Mouse (Mus musculus): ENCODE data around the gene Cacna1a. TPM values are rescaled to one million over a fixed set of nuclear protein-coding genes. Genes with fewer than 3 reads are reported as not detected.

Gene Cacna1a
- total RNA-seq, 1 experiment, result 27.4 TPM

- no peak for DNase-seq (ENCODE audit: low read depth, low spot score)
- Histone ChIP-seq H3K27ac (ENCODE audit: insufficient read depth, low read depth, low read length, poor library complexity, severe bottlenecking) (no peak overlapping the region), H3K4me3 (ENCODE audit: insufficient read depth in 1 of 2, low read depth in 1 of 2, low read length in 2 of 2, poor library complexity in 1 of 2, severe bottlenecking in 1 of 2) (no peak overlapping the region), H3K4me1 (ENCODE audit: control insufficient read depth in 2 of 2, insufficient read depth in 2 of 2, low read length in 2 of 2, poor library complexity in 1 of 2) (no peaks in the 10 kb centered on the region), H3K9me3 (ENCODE audit: control insufficient read depth, insufficient read depth, low read depth, low read length) (no peaks in the 10 kb centered on the region), H3K36me3 (ENCODE audit: control insufficient read depth, insufficient read depth, low read length, poor library complexity, severe bottlenecking) (peaks cover 6% of the 10 kb centered on the region; the same call in 1 of the 2 replicates), H3K9ac (ENCODE audit: insufficient read depth, low read depth, low read length, poor library complexity, severe bottlenecking) (no peak overlapping the region)
- in situ Hi-C loops (cut with MboI; ENCODE audit: low sequenced_read_pairs in 2 of 2, unreplicated experiment in 2 of 2), result no loop called here
- TF ChIP-seq ZC3H11A (IDR thresholded peaks at IDR 0.05; ENCODE audit: borderline replicate concordance, low read depth, low read length) (no peak), MAFK (IDR thresholded peaks at IDR 0.05; ENCODE audit: insufficient read depth, low read depth, low read length) (no peak), ZNF384 (IDR thresholded peaks at IDR 0.05; ENCODE audit: low read depth, low read length) (no peak), HCFC1 (IDR thresholded peaks at IDR 0.05; ENCODE audit: borderline replicate concordance, insufficient read depth, low read length) (no peak), CHD2 (IDR thresholded peaks at IDR 0.05; ENCODE audit: low read depth, low read length) (no peak)
These were observed 197.1 kb downstream of the Cacna1a start for GRCm38 (mm10) chr8:84585311-84585710.

- DNase-seq (ENCODE audit: low read depth, low spot score), result no peak
- in situ Hi-C loops (cut with MboI; ENCODE audit: low sequenced_read_pairs in 2 of 2, unreplicated experiment in 2 of 2), result no loop called here
- Histone ChIP-seq H3K9ac (ENCODE audit: insufficient read depth, low read depth, low read length, poor library complexity, severe bottlenecking) (no peak overlapping the region), H3K4me3 (ENCODE audit: insufficient read depth in 1 of 2, low read depth in 1 of 2, low read length in 2 of 2, poor library complexity in 1 of 2, severe bottlenecking in 1 of 2) (no peak overlapping the region), H3K9me3 (ENCODE audit: control insufficient read depth, insufficient read depth, low read depth, low read length) (no peaks in the 10 kb centered on the region), H3K27ac (ENCODE audit: insufficient read depth, low read depth, low read length, poor library complexity, severe bottlenecking) (no peak overlapping the region), H3K4me1 (ENCODE audit: control insufficient read depth in 2 of 2, insufficient read depth in 2 of 2, low read length in 2 of 2, poor library complexity in 1 of 2) (no peaks in the 10 kb centered on the region), H3K36me3 (ENCODE audit: control insufficient read depth, insufficient read depth, low read length, poor library complexity, severe bottlenecking) (peaks cover 3% of the 10 kb centered on the region; the same call in 1 of the 2 replicates)
- TF ChIP-seq ZC3H11A (IDR thresholded peaks at IDR 0.05; ENCODE audit: borderline replicate concordance, low read depth, low read length), result no peak
- TF ChIP-seq CHD2 (IDR thresholded peaks at IDR 0.05; ENCODE audit: low read depth, low read length), result no peak
- TF ChIP-seq ZNF384 (IDR thresholded peaks at IDR 0.05; ENCODE audit: low read depth, low read length), result no peak
- no peak for TF ChIP-seq HCFC1 (IDR thresholded peaks at IDR 0.05; ENCODE audit: borderline replicate concordance, insufficient read depth, low read length)
- no peak for TF ChIP-seq MAFK (IDR thresholded peaks at IDR 0.05; ENCODE audit: insufficient read depth, low read depth, low read length)
These were observed 198.0 kb downstream of the Cacna1a start for GRCm38 (mm10) chr8:84586221-84586620.

GRCm38 (mm10) chr8:84588498-84588897 is 200.3 kb downstream of the Cacna1a start:
- in situ Hi-C loops (cut with MboI; ENCODE audit: low sequenced_read_pairs in 2 of 2, unreplicated experiment in 2 of 2), result no loop called here
- no peaks in the 10 kb centered on the region for H3K9me3 ChIP-seq (ENCODE audit: control insufficient read depth, insufficient read depth, low read depth, low read length)
- no peaks in the 10 kb centered on the region for H3K4me1 ChIP-seq (ENCODE audit: control insufficient read depth in 2 of 2, insufficient read depth in 2 of 2, low read length in 2 of 2, poor library complexity in 1 of 2)
- no peak overlapping the region for H3K27ac ChIP-seq (ENCODE audit: insufficient read depth, low read depth, low read length, poor library complexity, severe bottlenecking)
- no peak overlapping the region for H3K4me3 ChIP-seq (ENCODE audit: insufficient read depth in 1 of 2, low read depth in 1 of 2, low read length in 2 of 2, poor library complexity in 1 of 2, severe bottlenecking in 1 of 2)
- no peak for TF ChIP-seq ZC3H11A (IDR thresholded peaks at IDR 0.05; ENCODE audit: borderline replicate concordance, low read depth, low read length)
- TF ChIP-seq MAFK (IDR thresholded peaks at IDR 0.05; ENCODE audit: insufficient read depth, low read depth, low read length), result no peak
- TF ChIP-seq CHD2 (IDR thresholded peaks at IDR 0.05; ENCODE audit: low read depth, low read length), result no peak
- no peak for TF ChIP-seq HCFC1 (IDR thresholded peaks at IDR 0.05; ENCODE audit: borderline replicate concordance, insufficient read depth, low read length)
- TF ChIP-seq ZNF384 (IDR thresholded peaks at IDR 0.05; ENCODE audit: low read depth, low read length), result no peak
- H3K9ac ChIP-seq (ENCODE audit: insufficient read depth, low read depth, low read length, poor library complexity, severe bottlenecking), result no peak overlapping the region
- peaks cover 3% of the 10 kb centered on the region; the same call in 1 of the 2 replicates for H3K36me3 ChIP-seq (ENCODE audit: control insufficient read depth, insufficient read depth, low read length, poor library complexity, severe bottlenecking)
- no peak for DNase-seq (ENCODE audit: low read depth, low spot score)

- no peak overlapping the region for H3K9ac ChIP-seq (ENCODE audit: insufficient read depth, low read depth, low read length, poor library complexity, severe bottlenecking)
- H3K4me3 ChIP-seq (ENCODE audit: insufficient read depth in 1 of 2, low read depth in 1 of 2, low read length in 2 of 2, poor library complexity in 1 of 2, severe bottlenecking in 1 of 2), result no peak overlapping the region
- in situ Hi-C loops (cut with MboI; ENCODE audit: low sequenced_read_pairs in 2 of 2, unreplicated experiment in 2 of 2), result no loop called here
- TF ChIP-seq MAFK (IDR thresholded peaks at IDR 0.05; ENCODE audit: insufficient read depth, low read depth, low read length) (no peak), CHD2 (IDR thresholded peaks at IDR 0.05; ENCODE audit: low read depth, low read length) (no peak), ZNF384 (IDR thresholded peaks at IDR 0.05; ENCODE audit: low read depth, low read length) (no peak), HCFC1 (IDR thresholded peaks at IDR 0.05; ENCODE audit: borderline replicate concordance, insufficient read depth, low read length) (no peak), ZC3H11A (IDR thresholded peaks at IDR 0.05; ENCODE audit: borderline replicate concordance, low read depth, low read length) (no peak)
- H3K4me1 ChIP-seq (ENCODE audit: control insufficient read depth in 2 of 2, insufficient read depth in 2 of 2, low read length in 2 of 2, poor library complexity in 1 of 2), result peaks cover 0 to 7% of the 10 kb centered on the region in 2 experiments; a peak in 2 of 4 replicates
- peaks cover 2% of the 10 kb centered on the region; the same call in 1 of the 2 replicates for H3K36me3 ChIP-seq (ENCODE audit: control insufficient read depth, insufficient read depth, low read length, poor library complexity, severe bottlenecking)
- peak; percentile 62 for DNase-seq (ENCODE audit: low read depth, low spot score)
- no peaks in the 10 kb centered on the region for H3K9me3 ChIP-seq (ENCODE audit: control insufficient read depth, insufficient read depth, low read depth, low read length)
- no peak overlapping the region for H3K27ac ChIP-seq (ENCODE audit: insufficient read depth, low read depth, low read length, poor library complexity, severe bottlenecking)
These were observed 203.9 kb downstream of the Cacna1a start for GRCm38 (mm10) chr8:84592015-84592662.

Data from ES-E14 (cell line).